Mouse (Mus musculus) liver, postnatal 0 days (tissue): ENCODE data around the gene Hist2h4. TPM values are rescaled to one million over a fixed set of nuclear protein-coding genes. Genes with fewer than 3 reads are reported as not detected.

Experiments
- ATAC-seq: fragments of 200-750 bp; cut with Nextera tagmentation; 2 replicates; pipeline ENCODE4 v1.8.0; 2017; ENCODE audit warnings: mild to moderate bottlenecking, moderate library complexity
- DNase-seq: peaks from one replicate; pipeline ENCODE4 v3.0.0-alpha.2; 2016
- H3K27ac ChIP-seq: fragments of 300-500 bp; sonication (generic); 2 replicates; pipeline ENCODE4 v1.5.1; 2014; ENCODE audit warnings: antibody characterized with exemption, moderate library complexity, mild to moderate bottlenecking, low read depth
- H3K27me3 ChIP-seq: fragments of 300-500 bp; sonication (generic); 2 replicates; pipeline ENCODE4 v1.6.1; 2014; ENCODE audit warnings: low read length, control low read depth, mixed read lengths; ENCODE audit not compliant: insufficient read depth
- H3K36me3 ChIP-seq: fragments of 300-500 bp; sonication (generic); replicated peaks from 2 replicates; pipeline ENCODE4 v1.6.1; 2014; ENCODE audit warnings: mild to moderate bottlenecking, control low read depth, low read length, moderate library complexity, mixed read lengths; ENCODE audit not compliant: insufficient read depth
- H3K4me1 ChIP-seq: fragments of 300-500 bp; sonication (generic); 2 replicates; pipeline ENCODE4 v1.6.1; 2014; ENCODE audit warnings: antibody characterized with exemption, mild to moderate bottlenecking, control low read depth; ENCODE audit not compliant: insufficient read depth
- H3K4me2 ChIP-seq: fragments of 300-500 bp; sonication (generic); 2 replicates; pipeline ENCODE4 v1.6.1; 2014; ENCODE audit warnings: low read depth, mild to moderate bottlenecking, low read length, moderate library complexity, mixed read lengths
- H3K4me3 ChIP-seq: fragments of 300-500 bp; sonication (generic); 2 replicates; pipeline ENCODE4 v1.5.1; 2014; ENCODE audit warnings: low read depth, low read length
- H3K9ac ChIP-seq: fragments of 300-500 bp; sonication (generic); replicated peaks from 2 replicates; pipeline ENCODE4 v1.6.1; 2014; ENCODE audit warnings: mild to moderate bottlenecking, moderate library complexity
- H3K9me3 ChIP-seq: fragments of 300-500 bp; sonication (generic); 2 replicates; pipeline ENCODE4 v1.6.1; 2016; ENCODE audit warnings: mild to moderate bottlenecking, control low read depth, low read length, mixed read lengths
- CTCF ChIP-seq: sonication (generic); IDR thresholded peaks from 2 replicates; pipeline ENCODE4 v1.5.1; 2016; ENCODE audit warnings: antibody characterized with exemption, low read depth
- EP300 ChIP-seq: IDR thresholded peaks from 2 replicates; pipeline ENCODE4 v1.6.1; 2016; ENCODE audit warnings: antibody characterized with exemption, low read depth, mild to moderate bottlenecking
- WGBS: fragments of 180-500 bp; shearing (Covaris S2); extraction: QIAGEN DNeasy Blood & Tissue Kit; methylation state at CpG from one replicate; pipeline ENCODE4 v1.1.7; 2014; ENCODE audit not compliant: insufficient replicate concordance; 5-methylcytosine and 5-hydroxymethylcytosine counted together
- polyA plus RNA-seq: library from polyadenylated mRNA; unstranded; fragments of >200 nt; fragmentation: Nextera tagmentation; extraction: Ambion mirVana; gene quantifications from 2 replicates; pipeline ENCODE4 v1.2.1, GENCODE M21; 2015

The Hist2h4 gene
- polyA plus RNA-seq = 40.3 and 56.7 TPM in 2 replicates

DNA sequence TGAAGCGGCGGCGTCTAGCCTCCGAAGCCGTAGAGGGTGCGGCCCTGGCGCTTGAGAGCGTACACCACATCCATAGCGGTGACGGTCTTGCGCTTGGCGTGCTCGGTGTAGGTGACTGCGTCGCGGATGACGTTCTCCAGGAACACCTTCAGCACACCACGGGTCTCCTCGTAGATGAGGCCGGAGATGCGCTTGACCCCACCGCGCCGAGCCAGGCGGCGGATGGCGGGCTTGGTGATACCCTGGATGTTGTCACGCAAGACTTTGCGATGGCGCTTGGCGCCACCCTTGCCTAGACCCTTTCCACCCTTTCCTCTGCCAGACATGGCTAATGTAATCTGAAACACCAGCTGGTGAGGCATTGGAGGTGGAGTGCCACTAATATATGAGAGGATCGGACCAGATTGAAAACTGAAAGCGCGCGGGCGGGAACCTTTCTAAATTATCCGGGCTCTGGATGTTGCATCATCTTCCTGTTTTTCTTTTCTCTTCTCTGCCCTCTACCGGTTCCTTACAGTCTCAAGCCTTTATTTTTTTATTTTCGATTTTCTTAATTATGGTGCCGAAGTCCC lies at the start of gene Hist2h4:
Gene Hist2h4 (minus strand): TSS at position 333 of the 572 bp plus-strand sequence.
- H3K27me3 ChIP-seq = no peaks in the 10 kb centered on the region
- ATAC-seq = peak; percentile 86
- peak; percentile 66 for TF ChIP-seq CTCF
- TF ChIP-seq EP300 = peak; percentile 96
- H3K9me3 ChIP-seq = no peaks in the 10 kb centered on the region
- H3K4me3 ChIP-seq = peak within 1 kb of the TSS; percentile 70
- peak within 1 kb of the TSS; percentile 99 for H3K27ac ChIP-seq
- WGBS = under 1% methylated on average over 40 of the region's 40 CpGs
- peak within 1 kb of the TSS; percentile 82 for H3K4me2 ChIP-seq
- H3K36me3 ChIP-seq = no peaks in the 10 kb centered on the region
- H3K9ac ChIP-seq = peak within 1 kb of the TSS; percentile 91
- DNase-seq = peak; percentile 96
- H3K4me1 ChIP-seq = peaks cover 32% of the 10 kb centered on the region

DNA sequence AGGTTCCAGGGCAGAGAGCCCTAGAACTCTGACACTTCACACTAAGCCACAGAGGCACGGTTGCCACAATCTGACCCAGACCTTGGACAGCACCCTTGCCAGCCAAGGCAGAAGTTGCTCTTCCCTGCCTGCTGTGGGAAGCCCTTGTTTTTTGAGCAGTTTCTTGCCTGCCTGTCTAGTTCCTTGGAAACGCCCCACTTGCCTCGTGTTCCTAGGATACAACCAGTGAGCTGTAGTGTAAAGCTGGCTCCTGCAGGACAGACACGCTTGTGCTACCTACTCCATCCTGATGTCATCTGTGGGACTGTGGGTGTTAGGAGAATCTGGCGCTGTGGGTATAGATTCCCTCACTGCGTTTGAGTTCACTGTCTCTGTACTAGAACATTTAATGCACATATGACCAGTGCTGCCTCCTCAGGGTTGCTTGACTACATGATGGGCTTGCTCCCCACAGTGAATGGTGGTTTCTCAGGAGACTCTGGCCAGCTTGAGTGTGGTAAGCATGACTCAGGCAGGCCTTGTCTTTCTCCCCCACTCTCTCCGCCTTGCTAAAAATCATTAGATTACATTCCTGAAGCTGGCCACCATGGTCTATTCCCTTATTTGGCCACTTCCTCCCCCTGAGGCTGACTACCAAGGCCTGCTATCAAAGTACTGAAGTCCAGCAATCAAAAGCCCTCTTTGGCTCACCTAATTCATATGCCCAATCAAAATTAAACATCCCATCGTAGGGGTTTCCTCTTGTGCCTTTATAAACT lies 49.4 kb upstream of the Hist2h4 start:
- H3K27me3 ChIP-seq = no peaks in the 10 kb centered on the region
- WGBS = 57% methylated on average over 8 of the region's 8 CpGs
- no peaks in the 10 kb centered on the region for H3K4me1 ChIP-seq
- no peak for ATAC-seq
- no peak for DNase-seq
- H3K9me3 ChIP-seq = no peaks in the 10 kb centered on the region
- no peaks in the 10 kb centered on the region for H3K36me3 ChIP-seq
- H3K4me3 ChIP-seq = no peak overlapping the region
- H3K4me2 ChIP-seq = no peak overlapping the region
- H3K9ac ChIP-seq = no peak overlapping the region
- TF ChIP-seq EP300 (no peak), CTCF (no peak)
- no peak overlapping the region for H3K27ac ChIP-seq

DNA sequence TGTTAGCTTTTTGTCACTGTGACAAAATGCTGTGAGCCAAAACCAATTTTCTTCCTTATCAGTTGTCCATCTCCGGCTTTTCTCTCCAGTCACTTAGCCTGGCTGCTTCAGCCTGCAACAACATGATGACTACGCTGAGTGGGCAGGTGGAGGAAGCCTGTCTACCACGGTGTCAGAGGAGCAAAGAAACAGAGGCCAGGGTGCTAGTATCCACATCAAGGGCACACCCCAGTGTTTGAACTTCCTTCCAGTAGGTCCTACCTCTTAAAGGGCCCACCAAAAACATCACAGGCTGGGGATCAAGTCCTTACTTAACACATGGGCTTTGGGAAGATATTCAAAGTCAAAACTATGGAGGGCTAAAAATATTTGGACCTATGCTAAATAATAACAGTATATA lies 46.3 kb upstream of the Hist2h4 start:
- H3K4me3 ChIP-seq = no peak overlapping the region
- no peak overlapping the region for H3K9ac ChIP-seq
- no peaks in the 10 kb centered on the region for H3K27me3 ChIP-seq
- ATAC-seq (no peak), DNase-seq (no peak)
- no peak for TF ChIP-seq CTCF
- TF ChIP-seq EP300 = no peak
- no peak overlapping the region for H3K4me2 ChIP-seq
- H3K4me1 ChIP-seq = no peaks in the 10 kb centered on the region
- WGBS = 45% methylated on average over 3 of the region's 3 CpGs
- no peaks in the 10 kb centered on the region for H3K9me3 ChIP-seq
- H3K36me3 ChIP-seq = no peaks in the 10 kb centered on the region
- H3K27ac ChIP-seq = no peak overlapping the region

DNA sequence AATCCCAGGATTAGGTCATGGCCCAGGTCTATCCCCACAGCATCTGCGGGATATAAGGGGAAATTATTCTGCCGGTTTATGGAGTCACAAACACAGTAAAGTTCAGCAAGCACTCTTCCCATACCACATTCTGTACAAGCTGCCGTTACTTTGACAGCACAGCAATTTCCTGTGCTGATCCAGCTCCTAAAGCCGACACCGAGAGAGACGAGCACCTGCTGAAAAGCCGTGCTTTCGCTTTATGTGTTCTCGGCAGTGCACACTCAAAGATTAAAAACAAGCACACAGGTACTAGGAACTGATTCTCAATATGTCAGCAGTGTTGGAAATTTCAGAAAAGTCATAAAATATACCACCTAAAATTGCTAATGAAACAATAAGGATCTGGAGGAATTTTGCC lies 43.4 kb upstream of the Hist2h4 start:
- Histone ChIP-seq H3K4me1 (no peaks in the 10 kb centered on the region), H3K9ac (no peak overlapping the region), H3K27ac (no peak overlapping the region), H3K4me2 (no peak overlapping the region), H3K36me3 (no peaks in the 10 kb centered on the region), H3K27me3 (no peaks in the 10 kb centered on the region), H3K9me3 (no peaks in the 10 kb centered on the region), H3K4me3 (no peak overlapping the region)
- DNase-seq (no peak), ATAC-seq (no peak)
- TF ChIP-seq EP300 (no peak), CTCF (no peak)
- WGBS = 52% methylated on average over 9 of the region's 9 CpGs

DNA sequence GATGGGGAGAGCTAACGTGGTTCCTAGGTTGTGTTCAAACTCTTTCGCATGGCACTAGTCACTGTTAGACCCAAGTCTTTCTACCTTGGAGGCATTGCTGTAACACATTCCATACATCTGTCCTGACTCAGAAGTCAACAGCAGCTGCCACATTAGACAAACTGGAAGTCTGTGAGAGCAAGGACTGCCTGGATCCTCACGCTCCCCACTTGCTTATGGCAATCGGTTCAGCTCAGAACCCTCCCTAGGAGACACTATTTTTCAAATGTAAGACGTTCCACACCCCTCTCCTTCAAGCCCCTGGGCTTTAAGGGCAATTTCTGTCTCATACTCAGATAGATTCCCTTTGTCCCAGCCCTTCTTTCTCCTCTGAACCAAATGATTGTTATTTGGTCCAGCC lies 39.0 kb upstream of the Hist2h4 start:
- ATAC-seq = no peak
- Histone ChIP-seq H3K36me3 (no peaks in the 10 kb centered on the region), H3K4me3 (no peak overlapping the region), H3K4me1 (no peaks in the 10 kb centered on the region; the same call in 1 of the 2 replicates), H3K9ac (no peak overlapping the region), H3K27ac (peak overlapping the region; percentile 45; the same call in 1 of the 2 replicates), H3K4me2 (no peak overlapping the region), H3K27me3 (no peaks in the 10 kb centered on the region), H3K9me3 (no peaks in the 10 kb centered on the region)
- WGBS = 76% methylated on average over 5 of the region's 5 CpGs
- TF ChIP-seq CTCF (no peak), EP300 (no peak)
- no peak for DNase-seq

DNA sequence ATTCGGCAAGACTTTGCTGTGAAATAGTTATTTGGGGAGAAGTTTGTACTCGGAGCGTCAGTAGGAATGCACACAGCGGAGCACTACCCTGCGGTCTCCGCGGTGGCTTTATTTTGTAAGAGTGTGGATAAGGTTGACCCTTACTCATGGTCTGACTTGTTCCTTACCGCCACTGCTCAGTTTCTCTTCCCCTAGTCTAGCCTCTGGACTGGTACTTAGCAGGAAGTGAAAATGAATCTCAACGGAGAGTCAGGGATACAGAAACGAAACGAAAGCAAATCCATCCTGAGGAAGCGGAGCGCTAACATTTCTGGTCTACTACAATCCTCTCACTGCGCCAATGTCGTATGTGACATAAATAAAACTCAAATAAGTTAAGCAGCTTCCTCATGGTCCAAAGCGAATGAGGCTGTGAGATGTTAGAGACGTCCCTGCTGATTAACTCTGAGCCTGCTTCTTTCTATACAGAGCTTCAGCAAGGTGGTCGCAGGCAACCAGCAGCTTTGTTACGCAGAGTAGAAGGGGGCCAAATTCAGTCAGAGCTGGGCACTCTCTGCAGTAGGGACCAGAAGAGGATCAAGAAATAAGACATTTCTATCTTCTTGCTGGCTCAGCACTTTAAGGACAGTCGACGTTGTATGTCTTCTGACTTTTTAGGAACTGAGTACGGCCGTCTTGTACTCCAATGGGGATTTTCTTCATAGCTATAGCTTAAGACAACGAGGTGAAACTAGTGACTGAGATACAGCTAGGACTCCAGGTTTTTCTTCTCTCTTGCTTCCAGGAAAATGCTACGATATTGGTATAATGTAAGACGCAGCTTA lies 37.8 kb upstream of the Hist2h4 start:
- H3K9me3 ChIP-seq = no peaks in the 10 kb centered on the region
- peak overlapping the region; percentile 37 for H3K4me3 ChIP-seq
- peak; percentile 75 for ATAC-seq
- TF ChIP-seq EP300 (no peak), CTCF (no peak)
- peak overlapping the region; percentile 75 for H3K27ac ChIP-seq
- DNase-seq = no peak
- H3K4me2 ChIP-seq = peak overlapping the region; percentile 61
- no peaks in the 10 kb centered on the region for H3K36me3 ChIP-seq
- no peaks in the 10 kb centered on the region; the same call in 1 of the 2 replicates for H3K4me1 ChIP-seq
- no peak overlapping the region; the same call in 1 of the 2 replicates for H3K9ac ChIP-seq
- WGBS = 50% methylated on average over 26 of the region's 26 CpGs
- no peaks in the 10 kb centered on the region for H3K27me3 ChIP-seq
